ENCODE assay signal across 8 mouse cellular contexts in genomic region chr19:10034785-10035447, GRCm38 (mm10). TPM values are rescaled to one million over a fixed set of nuclear protein-coding genes. Genes with fewer than 3 reads are reported as not detected.
DNase-seq lines count a peak whose midpoint lies in the region; ATAC-seq and TF ChIP-seq lines count a peak whose summit lies in the region.

No protein-coding gene starts in this region.

- H3K9me3 ChIP-seq in hindbrain, postnatal 0 days (ENCODE audit: low read length) = no peaks in the 10 kb centered on the region

- H3K27ac ChIP-seq in hindbrain, postnatal 0 days = no peak overlapping the region

- H3K4me2 ChIP-seq in hindbrain, postnatal 0 days (ENCODE audit: low read depth, low read length) = no peak overlapping the region

- 54% methylated on average over 8 of the region's 8 CpGs for WGBS in hindbrain, postnatal 0 days

- peak; percentile 79 to 96 for DNase-seq in adrenal gland, adult (ENCODE audit: inconsistent age in 2 of 2, low spot score in 1 of 2)
- peak; percentile 87 to 94 for DNase-seq in cerebellum, postnatal 14 days
- DNase-seq in gastrocnemius, adult 18-20 months (ENCODE audit: low spot score) = peak; percentile 84
- peak; percentile 78 for DNase-seq in hindbrain, postnatal 0 days (ENCODE audit: low spot score)
- peak; percentile 58 to 74 for DNase-seq in left cerebral cortex, postnatal 36 days (ENCODE audit: low spot score in 2 of 2)
- peak; percentile 86 for DNase-seq in mesoderm, embryonic 11.5 days (ENCODE audit: low read depth, low spot score)
- peak; percentile 67 for DNase-seq in skeletal muscle tissue, adult 2 months (ENCODE audit: low read depth, low spot score)

- H3K27me3 ChIP-seq in hindbrain, postnatal 0 days (ENCODE audit: insufficient read depth, low read length) = no peaks in the 10 kb centered on the region

- TF ChIP-seq CTCF in hindbrain, postnatal 0 days (IDR thresholded peaks at IDR 0.05; ENCODE audit: low read depth) = peak; percentile 91

- H3K4me1 ChIP-seq in hindbrain, postnatal 0 days (ENCODE audit: insufficient read depth, low read length) = no peaks in the 10 kb centered on the region

- H3K4me3 ChIP-seq in hindbrain, postnatal 0 days (ENCODE audit: low read length) = no peak overlapping the region

- intact Hi-C loops in left cerebral cortex, postnatal 36 days (cut with DNase I) = loop anchor here (2.0 to 5.0 kb wide), 3 partner anchors 34 to 118 kb away; partner anchors contain the start of genes Best1 and Rab3il1

- ATAC-seq in hindbrain, postnatal 0 days = peak; percentile 74; the same call in 1 of the 2 replicates
- ATAC-seq in activated CD4-positive, CD25-positive, alpha-beta regulatory T cell, adult 4 months = no peak

- no peak overlapping the region for H3K9ac ChIP-seq in hindbrain, postnatal 0 days (replicated peaks; ENCODE audit: low read length)

- H3K36me3 ChIP-seq in hindbrain, postnatal 0 days (ENCODE audit: insufficient read depth, low read length) = no peaks in the 10 kb centered on the region; the same call in 1 of the 2 replicates

RNA-seq across cellular contexts. Expression of gene Fads3, which starts 6.5 kb away (rescaled TPM):
- 1 to 10 TPM; 2.2 to 5.7 TPM for total RNA-seq in gastrocnemius, adult 18-20 months (2021)
- total RNA-seq in hindbrain, postnatal 0 days (2014; rRNA removed) = 52.5 and 59.0 TPM in 2 replicates
- 35.1 and 37.4 TPM in 2 replicates for polyA plus RNA-seq in hindbrain, postnatal 0 days (2015; fragmentation: Nextera tagmentation; extraction: Ambion mirVana)
- 10 to 100 TPM; 26.1 to 29.6 TPM for total RNA-seq in left cerebral cortex, postnatal 36 days (2021)
- not detected for polyA plus RNA-seq in activated CD4-positive, CD25-positive, alpha-beta regulatory T cell, adult 4 months (2017; shearing (Covaris generic))

RNA-seq across cellular contexts. Expression of gene Rab3il1, which starts 33.4 kb away (rescaled TPM):
- total RNA-seq in gastrocnemius, adult 18-20 months (2021) = 1 to 10 TPM; 3.0 to 4.5 TPM
- total RNA-seq in hindbrain, postnatal 0 days (2014; rRNA removed) = 19.7 and 23.0 TPM in 2 replicates
- 20.1 and 22.2 TPM in 2 replicates for polyA plus RNA-seq in hindbrain, postnatal 0 days (2015; fragmentation: Nextera tagmentation; extraction: Ambion mirVana)
- total RNA-seq in left cerebral cortex, postnatal 36 days (2021) = 1 to 10 TPM; 8.5 to 9.9 TPM
- polyA plus RNA-seq in activated CD4-positive, CD25-positive, alpha-beta regulatory T cell, adult 4 months (2017; shearing (Covaris generic)) = 1 to 10 TPM in 1 of 2 experiments, not detected in 1; 1.2 TPM

RNA-seq across cellular contexts. Expression of gene Best1, which starts 33.5 kb away (rescaled TPM):
- total RNA-seq in gastrocnemius, adult 18-20 months (2021) = under 1 TPM; 0.11 to 0.24 TPM
- total RNA-seq in hindbrain, postnatal 0 days (2014; rRNA removed) = 0.86 and 1.5 TPM in 2 replicates
- polyA plus RNA-seq in hindbrain, postnatal 0 days (2015; fragmentation: Nextera tagmentation; extraction: Ambion mirVana) = 2.6 and 3.0 TPM in 2 replicates
- total RNA-seq in left cerebral cortex, postnatal 36 days (2021) = 1 to 10 TPM; 1.0 to 1.2 TPM
- not detected for polyA plus RNA-seq in activated CD4-positive, CD25-positive, alpha-beta regulatory T cell, adult 4 months (2017; shearing (Covaris generic))

RNA-seq across cellular contexts. Expression of gene Fth1, which starts 54.5 kb away (rescaled TPM):
- total RNA-seq in gastrocnemius, adult 18-20 months (2021) = 1,000 to 10,000 TPM; 2,098 to 2,234 TPM
- total RNA-seq in hindbrain, postnatal 0 days (2014; rRNA removed) = 301 and 443 TPM in 2 replicates
- polyA plus RNA-seq in hindbrain, postnatal 0 days (2015; fragmentation: Nextera tagmentation; extraction: Ambion mirVana) = 2,616 and 2,786 TPM in 2 replicates
- 1,000 to 10,000 TPM; 2,116 to 2,547 TPM for total RNA-seq in left cerebral cortex, postnatal 36 days (2021)
- polyA plus RNA-seq in activated CD4-positive, CD25-positive, alpha-beta regulatory T cell, adult 4 months (2017; shearing (Covaris generic)) = 1,000 to 10,000 TPM; 1,834 to 2,304 TPM
